Mouse (Mus musculus) embryo, embryonic 9.5 days (tissue): Measurements from ENCODE around the gene Gbp7.
"Not testable (repeated sequence)": the region's sequence is repeated elsewhere in the genome, so short reads cannot be mapped to it uniquely, and the experiment has no call there.

Experiments used
- DNase-seq: peaks from one replicate; pipeline ENCODE4 v3.0.0-alpha.2; 2017; ENCODE audit errors: extremely low spot score

Gene Gbp7

GRCm38 (mm10) chr3:142561045-142561646 lies 31.0 kb downstream of the Gbp7 start:
- DNase-seq: no peak

GRCm38 (mm10) chr3:142561666-142562065 lies 31.5 kb downstream of the Gbp7 start:
- DNase-seq: no peak

GRCm38 (mm10) chr3:142567490-142567889 lies 37.3 kb downstream of the Gbp7 start:
- not testable (repeated sequence) for DNase-seq

- no peak for DNase-seq
These were observed 40.6 kb downstream of the Gbp7 start for GRCm38 (mm10) chr3:142570738-142571137.

- no peak for DNase-seq
These were observed 47.0 kb downstream of the Gbp7 start for GRCm38 (mm10) chr3:142577108-142577507.

GRCm38 (mm10) chr3:142578342-142578741 lies 48.2 kb downstream of the Gbp7 start:
- no peak for DNase-seq

GRCm38 (mm10) chr3:142583067-142583466 lies 52.9 kb downstream of the Gbp7 start:
- DNase-seq: no peak

GRCm38 (mm10) chr3:142587386-142587785 lies 57.2 kb downstream of the Gbp7 start:
- no peak for DNase-seq

GRCm38 (mm10) chr3:142588888-142589287 lies 58.7 kb downstream of the Gbp7 start:
- no peak for DNase-seq

- no peak for DNase-seq
These were observed 60.4 kb downstream of the Gbp7 start for GRCm38 (mm10) chr3:142590431-142591067.

- DNase-seq: no peak
These were observed 64.4 kb downstream of the Gbp7 start, which contains the start of gene Gbp2b for GRCm38 (mm10) chr3:142594547-142594946. Gene Gbp2b (plus strand): TSS chr3:142594847.

- DNase-seq: no peak
These were observed 67.8 kb downstream of the Gbp7 start for GRCm38 (mm10) chr3:142597923-142598322.
